Comparison of ENCODE assay signal across 9 mouse cellular contexts in the genomic region with DNA sequence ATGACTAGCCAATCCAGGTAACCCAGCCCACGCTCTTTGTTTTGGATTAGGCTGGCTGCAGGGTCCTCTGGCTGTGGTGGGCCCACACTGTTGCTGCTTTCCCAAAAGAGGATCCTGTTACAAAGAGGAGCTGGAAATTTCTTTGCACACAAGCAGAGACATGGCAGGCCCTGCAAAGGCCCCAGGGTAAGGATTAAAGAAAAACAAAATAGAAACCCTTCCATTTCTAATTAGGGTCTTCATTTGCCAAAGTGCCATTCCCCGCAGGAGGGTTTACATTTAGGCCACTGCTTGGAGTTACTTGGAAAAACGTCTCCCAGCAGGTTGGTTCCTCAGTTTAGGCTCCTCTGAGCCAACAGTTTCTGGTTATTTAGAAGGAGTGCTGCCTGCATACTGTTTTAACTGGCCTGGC. TPM values are rescaled to one million over a fixed set of nuclear protein-coding genes. Genes with fewer than 3 reads are reported as not detected.
DNase-seq lines count a peak whose midpoint lies in the region; ATAC-seq lines count a peak whose summit lies in the region.
"Had no signal": no experiment of that assay in that cellular context is flagged by ENCODE, and none has a peak within 500 bp of the region (broad histone marks: within the 10 kb centered on the region; RNA-seq: fewer than 3 reads in every experiment).

No protein-coding gene starts in this region.

- H3K36me3 ChIP-seq in neural tube, embryonic 13.5 days, result no peaks in the 10 kb centered on the region
- H3K36me3 ChIP-seq in limb, embryonic 12.5 days, result no peaks in the 10 kb centered on the region
- no peaks in the 10 kb centered on the region for H3K36me3 ChIP-seq in stomach, embryonic 16.5 days (ENCODE audit: control insufficient read depth, insufficient read depth, low read length)
- H3K36me3 ChIP-seq: heart, embryonic 12.5 days had no signal

- H3K9me3 ChIP-seq in neural tube, embryonic 13.5 days, result no peaks in the 10 kb centered on the region
- no peaks in the 10 kb centered on the region for H3K9me3 ChIP-seq in limb, embryonic 12.5 days
- H3K9me3 ChIP-seq in stomach, embryonic 16.5 days (replicated peaks; ENCODE audit: control insufficient read depth, low read length), result no peaks in the 10 kb centered on the region
- H3K9me3 ChIP-seq: heart, embryonic 12.5 days had no signal

- 36% methylated on average over 3 of the region's 3 CpGs for WGBS in neural tube, embryonic 13.5 days
- 20% methylated on average over 3 of the region's 3 CpGs for WGBS in limb, embryonic 12.5 days
- WGBS in stomach, embryonic 16.5 days, result 48% methylated on average over 3 of the region's 3 CpGs

- H3K4me3 ChIP-seq in neural tube, embryonic 13.5 days, result no peak overlapping the region
- no peak overlapping the region for H3K4me3 ChIP-seq in limb, embryonic 12.5 days (replicated peaks)
- no peak overlapping the region for H3K4me3 ChIP-seq in stomach, embryonic 16.5 days (replicated peaks; ENCODE audit: low read length)
- H3K4me3 ChIP-seq: heart, embryonic 12.5 days had no signal

- H3K4me1 ChIP-seq in neural tube, embryonic 13.5 days (replicated peaks), result peaks cover 37% of the 10 kb centered on the region
- H3K4me1 ChIP-seq in limb, embryonic 12.5 days (replicated peaks), result peaks cover 28% of the 10 kb centered on the region
- peaks cover 18% of the 10 kb centered on the region for H3K4me1 ChIP-seq in stomach, embryonic 16.5 days (ENCODE audit: control insufficient read depth, insufficient read depth, low read length)

- H3K27me3 ChIP-seq in neural tube, embryonic 13.5 days, result no peaks in the 10 kb centered on the region
- H3K27me3 ChIP-seq in limb, embryonic 12.5 days, result no peaks in the 10 kb centered on the region
- no peaks in the 10 kb centered on the region for H3K27me3 ChIP-seq in stomach, embryonic 16.5 days (ENCODE audit: control insufficient read depth, insufficient read depth, low read length)
- H3K27me3 ChIP-seq: heart, embryonic 12.5 days had no signal

- H3K4me2 ChIP-seq in neural tube, embryonic 13.5 days, result no peak overlapping the region
- no peak overlapping the region for H3K4me2 ChIP-seq in limb, embryonic 12.5 days
- no peak overlapping the region for H3K4me2 ChIP-seq in stomach, embryonic 16.5 days (ENCODE audit: low read depth, low read length)
- H3K4me2 ChIP-seq: heart, embryonic 12.5 days had no signal

- peak overlapping the region; percentile 67 for H3K27ac ChIP-seq in neural tube, embryonic 13.5 days (replicated peaks)
- peak overlapping the region; percentile 81 for H3K27ac ChIP-seq in limb, embryonic 12.5 days
- peak overlapping the region; percentile 15; the same call in 1 of the 2 replicates for H3K27ac ChIP-seq in stomach, embryonic 16.5 days (ENCODE audit: low read length)

- DNase-seq in embryo, embryonic 10.5 days (ENCODE audit: low spot score), result peak; percentile 27
- no peak for DNase-seq in embryo, embryonic 10 days (ENCODE audit: low spot score)
- no peak for DNase-seq in neural tube, embryonic 10.5 days (ENCODE audit: extremely low spot score, low spot score)
- DNase-seq in ovary, adult 18-20 months (ENCODE audit: low spot score), result no peak
- no peak for DNase-seq in right cerebral cortex, postnatal 10 days (ENCODE audit: low spot score in 2 of 2)

- H3K9ac ChIP-seq in neural tube, embryonic 13.5 days, result no peak overlapping the region
- H3K9ac ChIP-seq in limb, embryonic 12.5 days (replicated peaks), result no peak overlapping the region
- H3K9ac ChIP-seq in stomach, embryonic 16.5 days (ENCODE audit: low read length), result no peak overlapping the region
- H3K9ac ChIP-seq: heart, embryonic 12.5 days had no signal

- ATAC-seq in neural tube, embryonic 13.5 days (ENCODE audit: low read depth), result no peak
- ATAC-seq in limb, embryonic 12.5 days (ENCODE audit: insufficient number of reproducible peaks, insufficient read depth, low FRiP score, low TSS enrichment, low read depth), result no peak
- ATAC-seq in stomach, embryonic 16.5 days (ENCODE audit: insufficient read depth, low FRiP score), result no peak

RNA-seq across cellular contexts. Expression of gene Kremen1, which starts 53.0 kb away (rescaled TPM):
- 7.7 and 8.5 TPM in 2 replicates for polyA plus RNA-seq in neural tube, embryonic 13.5 days (2015; fragmentation: Nextera tagmentation; extraction: Ambion mirVana)
- 24.2 and 26.2 TPM in 2 replicates for polyA plus RNA-seq in limb, embryonic 12.5 days (2016; fragmentation: Nextera tagmentation; extraction: Ambion mirVana)
- polyA plus RNA-seq in stomach, embryonic 16.5 days (2015; fragmentation: Nextera tagmentation; extraction: Ambion mirVana), result 24.0 and 26.2 TPM in 2 replicates

Comparison
In these comparisons a context has a peak if more than half of its experiments do, and no peak if none do; other contexts are left out.
1. H3K27ac ChIP-seq: peak in every context shown above with its lines; median percentile 81 in limb, embryonic 12.5 days; 67 in neural tube, embryonic 13.5 days; 15 in stomach, embryonic 16.5 days.